Mouse (Mus musculus) myocyte (in vitro differentiated cells): ENCODE measurements at regions not wholly inside any gene's neighbourhood (a gene's known extent, or its start where the extent isn't known, plus 50 kb on each side); places are given as distances from the start of the nearest gene placed in this dataset.

ENCODE experiments used
- CEBPB ChIP-seq: IDR thresholded peaks from 2 replicates; pipeline ENCODE4 v1.6.1; 2011; ENCODE audit warnings: mild to moderate bottlenecking, moderate library complexity; ENCODE audit not compliant: poor library complexity, insufficient read depth, severe bottlenecking
- E2F4 ChIP-seq: IDR thresholded peaks from one replicate; pipeline ENCODE4 v1.6.1; 2011; ENCODE audit warnings: mild to moderate bottlenecking, control low read depth, moderate library complexity; ENCODE audit not compliant: insufficient read depth
- MAX ChIP-seq: IDR thresholded peaks from one replicate; pipeline ENCODE4 v1.6.1; 2011; ENCODE audit warnings: low read depth, mild to moderate bottlenecking, control low read depth
- MYOD1 ChIP-seq, 3 experiments: IDR thresholded peaks; one replicate each; pipeline ENCODE4 v1.6.1; 2011; ENCODE audit warnings: control low read depth in 2 of 3, low read depth in 2 of 3, mild to moderate bottlenecking in 2 of 3, moderate library complexity in 1 of 3; ENCODE audit not compliant: insufficient read length in 2 of 3, control insufficient read depth in 1 of 3
- MYOG ChIP-seq, 3 experiments: IDR thresholded peaks; one replicate each; pipeline ENCODE4 v1.6.1; 2011; ENCODE audit warnings: control low read depth in 2 of 3, low read depth in 2 of 3, mild to moderate bottlenecking in 2 of 3; ENCODE audit not compliant: insufficient read length in 2 of 3, control insufficient read depth in 1 of 3, insufficient read depth in 1 of 3
- POLR2A ChIP-seq: IDR thresholded peaks from one replicate; pipeline ENCODE4 v1.6.1; 2011; ENCODE audit warnings: low read depth, mild to moderate bottlenecking, control low read depth, moderate library complexity; ENCODE audit not compliant: insufficient read length
- POLR2AphosphoS2 ChIP-seq: IDR thresholded peaks from one replicate; pipeline ENCODE4 v1.6.1; 2011; ENCODE audit warnings: low read depth, control low read depth; ENCODE audit not compliant: insufficient read length
- REST ChIP-seq: IDR thresholded peaks from one replicate; pipeline ENCODE4 v1.6.1; 2011; ENCODE audit warnings: mild to moderate bottlenecking, control low read depth, moderate library complexity; ENCODE audit not compliant: insufficient read depth, insufficient read length
- SRF ChIP-seq: IDR thresholded peaks from one replicate; pipeline ENCODE4 v1.6.1; 2011; ENCODE audit warnings: low read depth; ENCODE audit not compliant: control insufficient read depth, insufficient read length
- TCF12 ChIP-seq: IDR thresholded peaks from one replicate; pipeline ENCODE4 v1.6.1; 2011; ENCODE audit warnings: mild to moderate bottlenecking, control low read depth; ENCODE audit not compliant: poor library complexity, insufficient read depth, severe bottlenecking
- TCF3 ChIP-seq: IDR thresholded peaks from one replicate; pipeline ENCODE4 v1.6.1; 2011; ENCODE audit warnings: low read depth, control low read depth; ENCODE audit not compliant: insufficient read length
- USF1 ChIP-seq: IDR thresholded peaks from one replicate; pipeline ENCODE4 v1.6.1; 2011; ENCODE audit warnings: low read depth, mild to moderate bottlenecking, control low read depth, moderate library complexity

GRCm38 (mm10) chr6:94834551-94834950, 134.6 kb upstream of the Lrig1 start:
- no peak for TF ChIP-seq POLR2A
- TF ChIP-seq USF1: no peak
- TF ChIP-seq TCF12: no peak
- TF ChIP-seq CEBPB: no peak
- TF ChIP-seq E2F4: no peak
- TF ChIP-seq MAX: no peak
- no peak for TF ChIP-seq SRF
- no peak for TF ChIP-seq MYOG (IDR thresholded peaks at IDR 0.05; ENCODE audit: control insufficient read depth in 1 of 3, insufficient read depth in 1 of 3, insufficient read length in 2 of 3, low read depth in 2 of 3)
- no peak for TF ChIP-seq MYOD1 (IDR thresholded peaks at IDR 0.05; ENCODE audit: control insufficient read depth in 1 of 3, insufficient read length in 2 of 3, low read depth in 2 of 3)
- TF ChIP-seq POLR2AphosphoS2: no peak
- TF ChIP-seq REST: no peak
- TF ChIP-seq TCF3: no peak
